Mouse (Mus musculus): ENCODE measurements around the gene Ccl26. TPM values are rescaled to one million over a fixed set of nuclear protein-coding genes. Genes with fewer than 3 reads are reported as not detected.
A peak's percentile ranks its signal among the peaks of the same experiment; 100 is the strongest.

Ccl26 gene
- polyA plus RNA-seq, 1 experiment from 2014 or later = not detected

- WGBS = 23% methylated on average over 3 of the region's 3 CpGs
- Histone ChIP-seq H3K27ac (ENCODE audit: low read depth, low read length) (no peak overlapping the region), H3K4me2 (ENCODE audit: low read length) (no peak overlapping the region), H3K4me3 (ENCODE audit: low read length) (no peak overlapping the region), H3K9me3 (ENCODE audit: control insufficient read depth, low read length) (no peaks in the 10 kb centered on the region), H3K9ac (ENCODE audit: low read depth, low read length) (no peak overlapping the region), H3K27me3 (replicated peaks; ENCODE audit: control insufficient read depth, insufficient read depth, low read length) (no peaks in the 10 kb centered on the region), H3K36me3 (ENCODE audit: control insufficient read depth, insufficient read depth, low read length) (no peaks in the 10 kb centered on the region), H3K4me1 (ENCODE audit: control insufficient read depth, insufficient read depth, low read depth, low read length) (no peaks in the 10 kb centered on the region)
- no peak for ATAC-seq
Measured at GRCm38 (mm10) chr5:135550910-135551309, 12.5 kb downstream of the Ccl26 start.

GRCm38 (mm10) chr5:135547990-135548389 lies 15.4 kb downstream of the Ccl26 start:
- Histone ChIP-seq H3K36me3 (ENCODE audit: control insufficient read depth, insufficient read depth, low read length) (no peaks in the 10 kb centered on the region), H3K4me1 (ENCODE audit: control insufficient read depth, insufficient read depth, low read depth, low read length) (peaks cover 10% of the 10 kb centered on the region), H3K27me3 (replicated peaks; ENCODE audit: control insufficient read depth, insufficient read depth, low read length) (no peaks in the 10 kb centered on the region), H3K4me2 (ENCODE audit: low read length) (no peak overlapping the region), H3K27ac (ENCODE audit: low read depth, low read length) (no peak overlapping the region), H3K9ac (ENCODE audit: low read depth, low read length) (no peak overlapping the region), H3K9me3 (ENCODE audit: control insufficient read depth, low read length) (no peaks in the 10 kb centered on the region), H3K4me3 (ENCODE audit: low read length) (no peak overlapping the region)
- no peak for ATAC-seq
- 82% methylated on average over 2 of the region's 2 CpGs for WGBS

DNA sequence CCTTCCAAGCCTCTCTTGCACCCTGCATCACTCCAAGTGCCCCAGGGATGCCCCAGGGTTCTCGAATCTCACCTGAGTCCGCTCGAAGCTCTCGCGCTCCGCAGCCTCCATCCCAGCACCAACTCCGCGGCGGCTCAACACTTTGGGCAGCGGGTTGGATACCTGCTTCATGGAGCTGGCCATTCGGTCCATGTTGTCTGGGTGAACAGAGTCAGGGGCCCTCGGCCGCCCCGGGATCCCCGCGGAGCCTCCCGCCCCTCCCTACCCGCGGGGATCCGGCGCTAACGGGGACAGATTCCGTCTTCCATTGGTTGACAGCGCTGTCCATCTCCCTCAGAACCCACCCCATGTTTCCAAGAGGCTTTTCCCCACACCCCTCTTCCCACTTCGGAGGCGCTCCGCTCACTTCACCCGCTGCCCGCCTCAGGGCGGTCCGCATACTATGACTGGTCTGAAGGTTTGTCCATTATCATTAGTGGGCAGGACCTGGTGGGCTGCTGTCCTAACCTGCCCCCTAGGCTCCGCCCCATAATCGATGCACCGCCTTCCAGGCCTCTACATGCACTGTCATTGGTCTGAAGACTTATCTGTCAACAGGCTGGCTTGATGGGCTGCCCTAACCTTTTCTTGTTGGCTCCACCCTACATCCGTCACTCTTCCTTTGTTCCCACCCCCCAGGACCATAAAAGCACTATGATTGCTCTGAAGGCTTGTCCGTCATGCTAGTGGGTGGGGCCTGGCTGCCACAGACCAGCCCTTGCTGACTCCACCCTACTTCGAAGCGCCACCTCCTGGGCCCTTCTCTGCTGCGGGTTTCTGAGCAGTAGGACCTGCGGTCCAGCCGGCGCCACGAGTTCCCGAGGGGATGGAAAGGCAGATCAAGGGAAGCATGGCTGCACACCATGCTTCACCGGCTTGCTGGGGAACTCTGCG lies 18.2 kb downstream of the Ccl26 start, which contains the start of gene Hip1:
Hip1 (minus strand) TSS at position 256 of the 933 bp plus-strand sequence.
- peak within 1 kb of the TSS; percentile 94 for H3K4me2 ChIP-seq (ENCODE audit: low read length)
- peak; percentile 99 for ATAC-seq
- H3K9me3 ChIP-seq (ENCODE audit: control insufficient read depth, low read length) = no peaks in the 10 kb centered on the region
- H3K4me3 ChIP-seq (ENCODE audit: low read length) = peak within 1 kb of the TSS; percentile 78
- H3K36me3 ChIP-seq (ENCODE audit: control insufficient read depth, insufficient read depth, low read length) = no peaks in the 10 kb centered on the region
- WGBS = under 1% methylated on average over 45 of the region's 46 CpGs
- peaks cover 10% of the 10 kb centered on the region for H3K4me1 ChIP-seq (ENCODE audit: control insufficient read depth, insufficient read depth, low read depth, low read length)
- no peaks in the 10 kb centered on the region for H3K27me3 ChIP-seq (replicated peaks; ENCODE audit: control insufficient read depth, insufficient read depth, low read length)
- peak within 1 kb of the TSS; percentile 84 for H3K9ac ChIP-seq (ENCODE audit: low read depth, low read length)
- H3K27ac ChIP-seq (ENCODE audit: low read depth, low read length) = peak within 1 kb of the TSS; percentile 73

DNA sequence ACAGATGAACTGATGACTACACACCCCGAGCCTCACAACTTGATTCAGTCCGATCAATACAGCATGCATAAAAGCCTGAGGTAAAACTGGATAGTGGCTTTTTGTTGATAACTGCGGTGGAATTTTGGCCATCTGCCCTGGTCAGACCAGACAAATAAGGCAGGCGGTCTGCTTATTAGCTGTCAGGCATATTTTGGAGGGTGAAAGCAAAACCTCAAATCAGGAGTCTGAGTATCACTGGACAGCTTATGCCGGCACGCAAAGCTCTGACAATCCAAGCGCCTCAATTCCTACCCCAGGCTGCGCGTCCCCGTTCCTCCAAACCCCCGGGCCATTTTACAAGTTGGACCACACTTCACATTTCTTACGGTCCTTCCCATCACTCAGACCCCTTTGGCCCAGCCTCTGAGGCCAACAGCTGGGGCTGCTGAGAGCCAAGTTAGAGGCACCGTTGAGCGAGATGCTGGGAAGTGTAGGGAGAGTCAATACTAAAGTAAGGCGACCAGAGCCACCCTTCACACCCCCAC lies 19.3 kb downstream of the Ccl26 start:
- no peak overlapping the region for H3K27ac ChIP-seq (ENCODE audit: low read depth, low read length)
- H3K9ac ChIP-seq (ENCODE audit: low read depth, low read length) = peak overlapping the region; percentile 84
- H3K9me3 ChIP-seq (ENCODE audit: control insufficient read depth, low read length) = no peaks in the 10 kb centered on the region
- H3K36me3 ChIP-seq (ENCODE audit: control insufficient read depth, insufficient read depth, low read length) = no peaks in the 10 kb centered on the region
- ATAC-seq = no peak
- WGBS = 3% methylated on average over 15 of the region's 15 CpGs
- peak overlapping the region; percentile 94 for H3K4me2 ChIP-seq (ENCODE audit: low read length)
- peaks cover 10% of the 10 kb centered on the region for H3K4me1 ChIP-seq (ENCODE audit: control insufficient read depth, insufficient read depth, low read depth, low read length)
- peak overlapping the region; percentile 78 for H3K4me3 ChIP-seq (ENCODE audit: low read length)
- no peaks in the 10 kb centered on the region for H3K27me3 ChIP-seq (replicated peaks; ENCODE audit: control insufficient read depth, insufficient read depth, low read length)

GRCm38 (mm10) chr5:135537794-135538214 lies 25.6 kb downstream of the Ccl26 start:
- H3K27me3 ChIP-seq (replicated peaks; ENCODE audit: control insufficient read depth, insufficient read depth, low read length) = no peaks in the 10 kb centered on the region
- H3K4me3 ChIP-seq (ENCODE audit: low read length) = no peak overlapping the region
- no peak overlapping the region for H3K9ac ChIP-seq (ENCODE audit: low read depth, low read length)
- no peaks in the 10 kb centered on the region for H3K9me3 ChIP-seq (ENCODE audit: control insufficient read depth, low read length)
- WGBS = 78% methylated on average over 10 of the region's 10 CpGs
- H3K27ac ChIP-seq (ENCODE audit: low read depth, low read length) = no peak overlapping the region
- H3K4me1 ChIP-seq (ENCODE audit: control insufficient read depth, insufficient read depth, low read depth, low read length) = no peaks in the 10 kb centered on the region
- ATAC-seq = no peak
- no peak overlapping the region for H3K4me2 ChIP-seq (ENCODE audit: low read length)
- no peaks in the 10 kb centered on the region for H3K36me3 ChIP-seq (ENCODE audit: control insufficient read depth, insufficient read depth, low read length)

- no peak overlapping the region for H3K4me3 ChIP-seq (ENCODE audit: low read length)
- no peak overlapping the region for H3K9ac ChIP-seq (ENCODE audit: low read depth, low read length)
- WGBS = 82% methylated on average over 4 of the region's 4 CpGs
- H3K4me1 ChIP-seq (ENCODE audit: control insufficient read depth, insufficient read depth, low read depth, low read length) = no peaks in the 10 kb centered on the region; the same call in 1 of the 2 replicates
- no peaks in the 10 kb centered on the region for H3K9me3 ChIP-seq (ENCODE audit: control insufficient read depth, low read length)
- no peaks in the 10 kb centered on the region for H3K36me3 ChIP-seq (ENCODE audit: control insufficient read depth, insufficient read depth, low read length)
- no peaks in the 10 kb centered on the region for H3K27me3 ChIP-seq (replicated peaks; ENCODE audit: control insufficient read depth, insufficient read depth, low read length)
- no peak overlapping the region for H3K4me2 ChIP-seq (ENCODE audit: low read length)
- H3K27ac ChIP-seq (ENCODE audit: low read depth, low read length) = no peak overlapping the region
- no peak for ATAC-seq
Measured at GRCm38 (mm10) chr5:135537326-135537725, 26.0 kb downstream of the Ccl26 start.

DNA sequence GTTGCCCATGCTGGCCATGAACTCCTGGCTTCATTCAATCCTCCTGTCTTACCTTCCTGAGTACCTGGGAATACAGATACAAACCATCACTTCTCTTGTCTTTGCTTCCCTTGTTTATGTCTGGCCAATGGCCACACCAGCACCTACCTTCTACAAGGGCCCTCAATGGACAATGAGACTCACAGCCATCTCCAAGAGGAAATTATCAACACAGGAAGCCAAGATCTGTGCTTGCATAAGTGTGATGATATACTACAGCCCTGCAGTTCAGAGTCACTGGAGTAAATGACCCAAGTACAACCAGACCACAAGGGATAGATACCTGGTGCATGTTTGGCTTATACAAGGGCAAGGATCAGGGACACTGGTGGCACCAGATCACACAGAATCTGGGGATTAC lies 27.5 kb downstream of the Ccl26 start:
- no peak for ATAC-seq
- no peaks in the 10 kb centered on the region for H3K9me3 ChIP-seq (ENCODE audit: control insufficient read depth, low read length)
- no peak overlapping the region for H3K4me3 ChIP-seq (ENCODE audit: low read length)
- H3K4me2 ChIP-seq (ENCODE audit: low read length) = no peak overlapping the region
- no peak overlapping the region for H3K27ac ChIP-seq (ENCODE audit: low read depth, low read length)
- H3K36me3 ChIP-seq (ENCODE audit: control insufficient read depth, insufficient read depth, low read length) = no peaks in the 10 kb centered on the region
- no peak overlapping the region for H3K9ac ChIP-seq (ENCODE audit: low read depth, low read length)
- H3K27me3 ChIP-seq (replicated peaks; ENCODE audit: control insufficient read depth, insufficient read depth, low read length) = no peaks in the 10 kb centered on the region
- no peaks in the 10 kb centered on the region; the same call in 1 of the 2 replicates for H3K4me1 ChIP-seq (ENCODE audit: control insufficient read depth, insufficient read depth, low read depth, low read length)

DNA sequence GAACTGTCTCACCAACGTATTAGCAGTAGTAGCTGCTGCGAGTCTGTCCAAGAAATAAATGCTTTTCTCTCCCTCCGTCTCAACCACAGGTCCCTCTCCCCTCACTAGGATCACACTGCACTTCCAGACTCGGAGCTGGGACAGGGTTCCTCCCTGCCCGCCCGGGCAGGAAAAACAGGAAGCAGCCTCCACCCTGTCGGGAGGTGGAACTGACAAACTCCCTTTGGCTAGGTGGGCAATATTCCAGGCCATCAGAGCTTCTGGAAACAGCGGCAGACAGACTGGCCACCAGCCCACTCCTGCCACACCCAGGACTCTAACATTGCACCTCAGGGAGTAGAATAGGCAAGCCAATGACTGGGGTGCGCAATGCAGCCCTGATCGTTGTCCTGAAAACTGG lies 29.9 kb downstream of the Ccl26 start:
- no peak for ATAC-seq
- 77% methylated on average over 10 of the region's 10 CpGs for WGBS
- no peak overlapping the region for H3K4me3 ChIP-seq (ENCODE audit: low read length)
- H3K4me1 ChIP-seq (ENCODE audit: control insufficient read depth, insufficient read depth, low read depth, low read length) = no peaks in the 10 kb centered on the region; the same call in 1 of the 2 replicates
- H3K9me3 ChIP-seq (ENCODE audit: control insufficient read depth, low read length) = no peaks in the 10 kb centered on the region
- H3K9ac ChIP-seq (ENCODE audit: low read depth, low read length) = no peak overlapping the region
- no peaks in the 10 kb centered on the region for H3K27me3 ChIP-seq (replicated peaks; ENCODE audit: control insufficient read depth, insufficient read depth, low read length)
- H3K27ac ChIP-seq (ENCODE audit: low read depth, low read length) = no peak overlapping the region
- H3K36me3 ChIP-seq (ENCODE audit: control insufficient read depth, insufficient read depth, low read length) = no peaks in the 10 kb centered on the region
- H3K4me2 ChIP-seq (ENCODE audit: low read length) = no peak overlapping the region

GRCm38 (mm10) chr5:135531306-135531845 lies 32.0 kb downstream of the Ccl26 start:
- Histone ChIP-seq H3K4me3 (ENCODE audit: low read length) (no peak overlapping the region), H3K9ac (ENCODE audit: low read depth, low read length) (no peak overlapping the region), H3K27ac (ENCODE audit: low read depth, low read length) (no peak overlapping the region), H3K4me2 (ENCODE audit: low read length) (no peak overlapping the region), H3K4me1 (ENCODE audit: control insufficient read depth, insufficient read depth, low read depth, low read length) (no peaks in the 10 kb centered on the region; the same call in 1 of the 2 replicates), H3K9me3 (ENCODE audit: control insufficient read depth, low read length) (no peaks in the 10 kb centered on the region), H3K36me3 (ENCODE audit: control insufficient read depth, insufficient read depth, low read length) (no peaks in the 10 kb centered on the region), H3K27me3 (replicated peaks; ENCODE audit: control insufficient read depth, insufficient read depth, low read length) (no peaks in the 10 kb centered on the region)
- WGBS = 87% methylated on average over 11 of the region's 11 CpGs
- no peak for ATAC-seq

Measured in hindbrain, embryonic 16.5 days (tissue).